Mouse (Mus musculus) heart, adult 18-20 months (tissue): ENCODE measurements around the gene Vmn2r-ps130. TPM values are rescaled to one million over a fixed set of nuclear protein-coding genes. Genes with fewer than 3 reads are reported as not detected.
"Not testable (repeated sequence)": the region's sequence is repeated elsewhere in the genome, so short reads cannot be mapped to it uniquely, and the experiment has no call there.

Experiments
- DNase-seq, 2 experiments: peaks; one replicate each; pipeline ENCODE4 v3.0.0; 2021 to 2022; ENCODE audit warnings: mixed read lengths in 1 of 2
- long read RNA-seq, 2 experiments: library from polyadenylated mRNA; stranded (forward); transcript quantifications; one replicate each; pipeline ENCODE4 v2.0.0; 2021
- total RNA-seq, 2 experiments: library from RNA; stranded (reverse); gene quantifications; 2 replicates each; pipeline ENCODE4 v1.2.3; 2021

Vmn2r-ps130 gene
- total RNA-seq = not detected
- long read RNA-seq, experiment 1 = 0 reads
- long read RNA-seq, experiment 2 = 0 reads

DNA sequence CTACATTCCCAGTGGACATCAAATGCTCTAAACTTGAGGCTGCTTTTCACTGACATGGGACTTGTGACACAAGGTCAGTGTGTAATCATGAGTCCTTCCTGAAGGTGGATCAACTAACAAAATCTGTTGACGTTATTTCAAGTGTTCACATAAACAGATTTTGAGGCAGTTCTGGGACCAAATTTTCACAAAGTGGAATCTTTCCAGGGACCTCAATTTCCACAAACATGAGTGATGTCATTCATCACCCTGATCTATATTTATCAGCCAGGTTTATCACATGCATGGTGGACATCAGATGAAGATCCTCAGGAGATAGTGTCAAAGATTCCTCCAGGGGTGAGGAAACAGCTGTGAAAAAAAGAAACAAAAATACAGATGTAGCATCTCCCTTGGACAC is at the start of gene Vmn2r-ps130:
Gene Vmn2r-ps130 (plus strand): TSS at position 301 of the 400 bp plus-strand sequence.
- not testable (repeated sequence) for DNase-seq

Other genes with a start within 250 kb of the Vmn2r-ps130 start
- gene Zfp945, start 194.0 kb upstream of the Vmn2r-ps130 start, total RNA-seq = 1 to 10 TPM; 4.1 to 4.6 TPM
- not detected for gene Vmn2r113, start 118.2 kb upstream of the Vmn2r-ps130 start, total RNA-seq
- 1 to 10 TPM; 3.1 to 3.4 TPM for gene Zfp40, start 132.1 kb downstream of the Vmn2r-ps130 start, total RNA-seq